Mouse (Mus musculus) lung, postnatal 0 days (tissue): ENCODE measurements around the gene Pex7. TPM values are rescaled to one million over a fixed set of nuclear protein-coding genes. Genes with fewer than 3 reads are reported as not detected.

Source experiments
- ATAC-seq: fragments of 200-750 bp; cut with Nextera tagmentation; 2 replicates; pipeline ENCODE4 v1.8.0; 2017; ENCODE audit warnings: moderate library complexity
- DNase-seq: peaks from one replicate; pipeline ENCODE4 v3.0.0-alpha.2; 2016; ENCODE audit warnings: low spot score
- H3K27ac ChIP-seq: fragments of 300-500 bp; sonication (generic); 2 replicates; pipeline ENCODE4 v1.5.1; 2014; ENCODE audit warnings: antibody characterized with exemption, mild to moderate bottlenecking, low read length, mixed read lengths
- H3K27me3 ChIP-seq: fragments of 300-500 bp; sonication (generic); replicated peaks from 2 replicates; pipeline ENCODE4 v1.6.1; 2014; ENCODE audit warnings: low read length, mixed read lengths; ENCODE audit not compliant: insufficient read depth
- H3K36me3 ChIP-seq: fragments of 300-500 bp; sonication (generic); 2 replicates; pipeline ENCODE4 v1.6.1; 2014; ENCODE audit warnings: low read length, mixed read lengths; ENCODE audit not compliant: insufficient read depth
- H3K4me1 ChIP-seq: fragments of 300-500 bp; sonication (generic); 2 replicates; pipeline ENCODE4 v1.6.1; 2014; ENCODE audit warnings: antibody characterized with exemption, low read depth, low read length, mixed read lengths; ENCODE audit not compliant: insufficient read depth
- H3K4me2 ChIP-seq: fragments of 300-500 bp; sonication (generic); replicated peaks from 2 replicates; pipeline ENCODE4 v1.6.1; 2014; ENCODE audit warnings: low read depth, mild to moderate bottlenecking, low read length, moderate library complexity, mixed read lengths
- H3K4me3 ChIP-seq: fragments of 300-500 bp; sonication (generic); 2 replicates; pipeline ENCODE4 v1.5.1; 2014; ENCODE audit warnings: low read depth, low read length
- H3K9ac ChIP-seq: fragments of 300-500 bp; sonication (generic); replicated peaks from 2 replicates; pipeline ENCODE4 v1.6.1; 2014; ENCODE audit warnings: low read depth, mild to moderate bottlenecking
- H3K9me3 ChIP-seq: fragments of 300-500 bp; sonication (generic); 2 replicates; pipeline ENCODE4 v1.6.1; 2016; ENCODE audit warnings: low read length, mixed read lengths
- CTCF ChIP-seq: IDR thresholded peaks from 2 replicates; pipeline ENCODE4 v1.5.1; 2016; ENCODE audit warnings: antibody characterized with exemption, mild to moderate bottlenecking
- EP300 ChIP-seq: IDR thresholded peaks from 2 replicates; pipeline ENCODE4 v1.6.1; 2016; ENCODE audit warnings: antibody characterized with exemption, mild to moderate bottlenecking, control low read depth
- WGBS: fragments of 180-500 bp; shearing (Covaris S2); extraction: QIAGEN DNeasy Blood & Tissue Kit; methylation state at CpG from one replicate; pipeline ENCODE4 v1.1.7; 2014; 5-methylcytosine and 5-hydroxymethylcytosine counted together
- polyA plus RNA-seq: library from polyadenylated mRNA; unstranded; fragments of >200 nt; fragmentation: Nextera tagmentation; extraction: Ambion mirVana; gene quantifications from 2 replicates; pipeline ENCODE4 v1.2.1, GENCODE M21; 2015

The Pex7 gene
- polyA plus RNA-seq, 1 experiment from 2014 or later, result 40.3 TPM

GRCm38 (mm10) chr10:19948381-19948780 is 40.9 kb upstream of the Pex7 start:
- H3K27ac ChIP-seq, result no peak overlapping the region
- DNase-seq, result no peak
- TF ChIP-seq EP300, result no peak
- no peak overlapping the region for H3K4me2 ChIP-seq
- WGBS, result 82% methylated on average over 11 of the region's 11 CpGs
- H3K36me3 ChIP-seq, result no peaks in the 10 kb centered on the region
- H3K9me3 ChIP-seq, result no peaks in the 10 kb centered on the region
- no peak overlapping the region for H3K9ac ChIP-seq
- H3K4me3 ChIP-seq, result no peak overlapping the region
- no peaks in the 10 kb centered on the region for H3K27me3 ChIP-seq
- no peak for ATAC-seq
- H3K4me1 ChIP-seq, result no peaks in the 10 kb centered on the region; the same call in 1 of the 2 replicates

- Histone ChIP-seq H3K27me3 (no peaks in the 10 kb centered on the region), H3K9me3 (no peaks in the 10 kb centered on the region), H3K36me3 (no peaks in the 10 kb centered on the region), H3K4me1 (no peaks in the 10 kb centered on the region; the same call in 1 of the 2 replicates), H3K9ac (no peak overlapping the region), H3K27ac (no peak overlapping the region), H3K4me3 (no peak overlapping the region), H3K4me2 (no peak overlapping the region)
- WGBS, result 90% methylated on average over 5 of the region's 5 CpGs
- no peak for ATAC-seq
- TF ChIP-seq CTCF, result no peak
- no peak for TF ChIP-seq EP300
- DNase-seq, result no peak
These were observed 40.4 kb upstream of the Pex7 start for GRCm38 (mm10) chr10:19947901-19948300.

- DNase-seq, result no peak
- no peak for TF ChIP-seq CTCF
- no peak for TF ChIP-seq EP300
- Histone ChIP-seq H3K4me3 (no peak overlapping the region), H3K9me3 (no peaks in the 10 kb centered on the region), H3K27me3 (no peaks in the 10 kb centered on the region), H3K36me3 (no peaks in the 10 kb centered on the region), H3K4me1 (no peaks in the 10 kb centered on the region), H3K9ac (no peak overlapping the region), H3K4me2 (no peak overlapping the region), H3K27ac (no peak overlapping the region)
- 85% methylated on average over 10 of the region's 10 CpGs for WGBS
- ATAC-seq, result no peak
These were observed 40.0 kb upstream of the Pex7 start for GRCm38 (mm10) chr10:19947441-19947840.

- ATAC-seq, result no peak
These were observed 39.2 kb upstream of the Pex7 start for GRCm38 (mm10) chr10:19946644-19947043.

GRCm38 (mm10) chr10:19945651-19946050 is 38.2 kb upstream of the Pex7 start:
- Histone ChIP-seq H3K4me2 (no peak overlapping the region), H3K4me1 (no peaks in the 10 kb centered on the region), H3K36me3 (no peaks in the 10 kb centered on the region), H3K27ac (no peak overlapping the region), H3K4me3 (no peak overlapping the region), H3K27me3 (no peaks in the 10 kb centered on the region), H3K9me3 (no peaks in the 10 kb centered on the region), H3K9ac (no peak overlapping the region)
- DNase-seq (no peak), ATAC-seq (no peak)
- TF ChIP-seq CTCF (no peak), EP300 (no peak)
- WGBS, result 49% methylated on average over 7 of the region's 7 CpGs

More at GRCm38 (mm10) chr10:19946644-19947043, 39.2 kb upstream of the Pex7 start:
- H3K4me1 ChIP-seq, result no peaks in the 10 kb centered on the region
- no peak overlapping the region for H3K27ac ChIP-seq
- H3K36me3 ChIP-seq, result no peaks in the 10 kb centered on the region
- H3K9me3 ChIP-seq, result no peaks in the 10 kb centered on the region
- no peak overlapping the region for H3K9ac ChIP-seq
- no peak for DNase-seq
- H3K27me3 ChIP-seq, result no peaks in the 10 kb centered on the region
- WGBS, result 82% methylated on average over 6 of the region's 6 CpGs
- H3K4me3 ChIP-seq, result no peak overlapping the region
- H3K4me2 ChIP-seq, result no peak overlapping the region
- TF ChIP-seq CTCF (no peak), EP300 (no peak)

- no peak for ATAC-seq
- no peaks in the 10 kb centered on the region for H3K36me3 ChIP-seq
- no peaks in the 10 kb centered on the region for H3K27me3 ChIP-seq
- no peak overlapping the region for H3K4me2 ChIP-seq
- no peak overlapping the region for H3K9ac ChIP-seq
- WGBS, result 92% methylated on average over 3 of the region's 3 CpGs
- no peaks in the 10 kb centered on the region for H3K9me3 ChIP-seq
- H3K27ac ChIP-seq, result no peak overlapping the region
- no peak for TF ChIP-seq CTCF
- no peak for TF ChIP-seq EP300
- DNase-seq, result no peak
- H3K4me1 ChIP-seq, result no peaks in the 10 kb centered on the region
- H3K4me3 ChIP-seq, result no peak overlapping the region
These were observed 35.1 kb upstream of the Pex7 start for GRCm38 (mm10) chr10:19942621-19943020.

- no peak overlapping the region for H3K27ac ChIP-seq
- ATAC-seq, result no peak
- DNase-seq, result peak; percentile 46
- H3K4me1 ChIP-seq, result peaks cover under 1% of the 10 kb centered on the region; the same call in 1 of the 2 replicates
- no peaks in the 10 kb centered on the region for H3K36me3 ChIP-seq
- H3K9ac ChIP-seq, result no peak overlapping the region
- no peaks in the 10 kb centered on the region for H3K27me3 ChIP-seq
- H3K9me3 ChIP-seq, result no peaks in the 10 kb centered on the region
- WGBS, result 78% methylated on average over 9 of the region's 9 CpGs
- TF ChIP-seq CTCF (no peak), EP300 (no peak)
- H3K4me3 ChIP-seq, result no peak overlapping the region
- no peak overlapping the region for H3K4me2 ChIP-seq
These were observed 34.4 kb upstream of the Pex7 start for GRCm38 (mm10) chr10:19941914-19942313.
